Mouse (Mus musculus) heart, embryonic 16.5 days (tissue): ENCODE results near the gene Samm50. TPM values are rescaled to one million over a fixed set of nuclear protein-coding genes. Genes with fewer than 3 reads are reported as not detected.
A peak's percentile ranks its signal among the peaks of the same experiment; 100 is the strongest.
"Not testable (repeated sequence)": the region's sequence is repeated elsewhere in the genome, so short reads cannot be mapped to it uniquely, and the experiment has no call there.

Experiments
- ATAC-seq: fragments of 200-750 bp; cut with Nextera tagmentation; replicated peaks from 2 replicates; pipeline ENCODE4 v1.8.0; 2017; ENCODE audit warnings: moderate number of reproducible peaks; ENCODE audit not compliant: insufficient read depth, low FRiP score; ENCODE audit errors: extremely low read depth
- H3K27ac ChIP-seq: fragments of 300-500 bp; sonication (generic); 2 replicates; pipeline ENCODE4 v1.5.1; 2014; ENCODE audit warnings: mild to moderate bottlenecking, low read length, control low read depth, moderate library complexity
- H3K27me3 ChIP-seq: fragments of 300-500 bp; sonication (generic); 2 replicates; pipeline ENCODE4 v1.6.1; 2014; ENCODE audit warnings: low read length, mixed read lengths; ENCODE audit not compliant: control insufficient read depth, insufficient read depth
- H3K36me3 ChIP-seq: fragments of 300-500 bp; sonication (generic); 2 replicates; pipeline ENCODE4 v1.6.1; 2014; ENCODE audit not compliant: control insufficient read depth, insufficient read depth
- H3K4me1 ChIP-seq: fragments of 300-500 bp; sonication (generic); 2 replicates; pipeline ENCODE4 v1.6.1; 2014; ENCODE audit warnings: low read length, mixed read lengths; ENCODE audit not compliant: control insufficient read depth, insufficient read depth
- H3K4me2 ChIP-seq: fragments of 300-500 bp; sonication (generic); 2 replicates; pipeline ENCODE4 v1.6.1; 2014; ENCODE audit warnings: low read depth, mild to moderate bottlenecking, control low read depth, low read length
- H3K4me3 ChIP-seq: fragments of 300-500 bp; sonication (generic); 2 replicates; pipeline ENCODE4 v1.5.1; 2014; ENCODE audit warnings: mild to moderate bottlenecking, control low read depth, low read length
- H3K9ac ChIP-seq: fragments of 300-500 bp; sonication (generic); 2 replicates; pipeline ENCODE4 v1.6.1; 2014; ENCODE audit warnings: low read length, control low read depth
- H3K9me3 ChIP-seq: fragments of 300-500 bp; sonication (generic); replicated peaks from 2 replicates; pipeline ENCODE4 v1.6.1; 2016; ENCODE audit warnings: low read length; ENCODE audit not compliant: control insufficient read depth
- WGBS: fragments of 180-500 bp; shearing (Covaris S2); extraction: QIAGEN DNeasy Blood & Tissue Kit; methylation state at CpG from one replicate; pipeline ENCODE4 v1.1.7; 2014; 5-methylcytosine and 5-hydroxymethylcytosine counted together
- polyA plus RNA-seq: library from polyadenylated mRNA; unstranded; fragments of >200 nt; fragmentation: Nextera tagmentation; extraction: Ambion mirVana; gene quantifications from 2 replicates; pipeline ENCODE4 v1.2.1, GENCODE M21; 2015

Gene Samm50
- polyA plus RNA-seq = 139 and 159 TPM in 2 replicates

GRCm38 (mm10) chr15:84192058-84192791 is at the start of gene Samm50:
Gene Samm50, plus strand, starts transcription at chr15:84192241.
- Histone ChIP-seq H3K27ac (peak within 1 kb of the TSS; percentile 99), H3K36me3 (peaks cover 16% of the 10 kb centered on the region), H3K27me3 (no peaks in the 10 kb centered on the region), H3K4me1 (peaks cover 14% of the 10 kb centered on the region), H3K4me2 (peak within 1 kb of the TSS; percentile 77), H3K4me3 (peak within 1 kb of the TSS; percentile 95), H3K9ac (peak within 1 kb of the TSS; percentile 96), H3K9me3 (no peaks in the 10 kb centered on the region)
- WGBS = 4% methylated on average over 48 of the region's 48 CpGs
- peak; percentile 99 for ATAC-seq

- WGBS = 75% methylated on average over 2 of the region's 2 CpGs
- Histone ChIP-seq H3K27me3 (no peaks in the 10 kb centered on the region), H3K9ac (no peak overlapping the region), H3K4me1 (no peaks in the 10 kb centered on the region), H3K4me2 (no peak overlapping the region), H3K27ac (no peak overlapping the region), H3K9me3 (no peaks in the 10 kb centered on the region), H3K36me3 (no peaks in the 10 kb centered on the region), H3K4me3 (no peak overlapping the region)
- ATAC-seq = no peak
These were observed 35.9 kb upstream of the Samm50 start for GRCm38 (mm10) chr15:84156158-84156557.

GRCm38 (mm10) chr15:84157530-84157929 is 34.5 kb upstream of the Samm50 start:
- not testable (repeated sequence) for ATAC-seq
- WGBS = 84% methylated on average over 6 of the region's 6 CpGs

DNA sequence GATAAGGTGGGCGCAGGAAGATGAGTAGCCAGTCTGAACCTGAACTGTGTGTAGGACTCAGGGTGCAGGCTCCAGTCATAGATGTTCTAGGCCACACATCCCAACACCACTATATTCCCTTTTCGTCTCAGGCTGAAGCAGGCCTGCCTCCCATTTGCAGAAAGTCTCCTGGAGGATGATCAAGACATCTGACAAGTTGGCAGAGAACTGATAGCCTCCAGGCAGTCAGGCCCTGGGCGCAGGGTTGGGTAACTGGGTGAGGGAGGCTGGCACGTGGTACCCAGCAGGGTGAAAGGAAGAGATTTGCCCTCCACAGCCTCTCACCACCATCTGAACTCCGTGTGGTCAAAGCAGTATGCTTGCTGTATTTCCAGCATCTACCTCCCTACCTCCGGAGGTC is 30.2 kb upstream of the Samm50 start:
- WGBS = 76% methylated on average over 6 of the region's 6 CpGs
- no peak overlapping the region for H3K4me2 ChIP-seq

More at GRCm38 (mm10) chr15:84157530-84157929, 34.5 kb upstream of the Samm50 start:
- not testable (repeated sequence) for H3K36me3 ChIP-seq, H3K4me2 ChIP-seq, H3K9ac ChIP-seq, H3K27me3 ChIP-seq, H3K4me1 ChIP-seq, H3K9me3 ChIP-seq, H3K27ac ChIP-seq, H3K4me3 ChIP-seq

DNA sequence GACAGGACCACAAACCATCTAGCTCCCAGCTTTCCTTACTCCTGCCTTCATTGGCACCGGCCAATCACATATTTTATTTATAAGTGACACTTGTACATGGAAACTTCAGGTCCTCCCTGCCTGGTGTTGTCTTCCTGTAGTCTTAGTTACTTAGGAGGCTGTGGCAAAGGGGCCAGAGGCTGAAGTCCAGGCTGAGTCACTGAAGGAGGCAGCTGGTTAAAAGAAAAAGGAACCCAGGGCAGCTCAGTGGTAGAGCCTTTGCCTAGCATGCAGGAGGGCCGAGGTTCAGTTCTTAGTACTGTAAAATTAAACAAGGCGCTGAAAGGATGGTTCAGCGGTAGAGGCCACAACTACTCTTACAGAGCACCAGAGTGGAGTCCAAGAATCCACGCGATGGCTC is 25.2 kb upstream of the Samm50 start:
- Histone ChIP-seq H3K9me3 (no peaks in the 10 kb centered on the region), H3K27me3 (0 out of 2 replicates have a peak, but pooled peaks cover 6% of the 10 kb centered on the region), H3K4me2 (no peak overlapping the region), H3K9ac (no peak overlapping the region), H3K4me1 (peaks cover 11% of the 10 kb centered on the region; the same call in 1 of the 2 replicates), H3K4me3 (no peak overlapping the region), H3K27ac (no peak overlapping the region), H3K36me3 (no peaks in the 10 kb centered on the region)
- WGBS = 73% methylated on average over 6 of the region's 6 CpGs
- no peak for ATAC-seq

More for the DNA sequence above, 30.2 kb upstream of the Samm50 start:
- H3K27ac ChIP-seq = no peak overlapping the region
- H3K36me3 ChIP-seq = no peaks in the 10 kb centered on the region
- no peaks in the 10 kb centered on the region for H3K27me3 ChIP-seq
- H3K4me1 ChIP-seq = no peaks in the 10 kb centered on the region
- no peak overlapping the region for H3K9ac ChIP-seq
- H3K9me3 ChIP-seq = no peaks in the 10 kb centered on the region
- H3K4me3 ChIP-seq = no peak overlapping the region
- ATAC-seq = no peak

- Histone ChIP-seq H3K36me3 (no peaks in the 10 kb centered on the region), H3K4me1 (peaks cover 11% of the 10 kb centered on the region; the same call in 1 of the 2 replicates), H3K4me3 (peak within 1 kb of the TSS; percentile 58), H3K27me3 (0 out of 2 replicates have a peak, but pooled peaks cover 6% of the 10 kb centered on the region), H3K4me2 (peak within 1 kb of the TSS; percentile 92), H3K9me3 (no peaks in the 10 kb centered on the region), H3K27ac (no peak within 1 kb of the TSS), H3K9ac (peak within 1 kb of the TSS; percentile 56)
- ATAC-seq = peak; percentile 99
- under 1% methylated on average over 28 of the region's 28 CpGs for WGBS
These were observed 24.4 kb upstream of the Samm50 start, which contains the start of gene Pnpla3 for GRCm38 (mm10) chr15:84167600-84167999. Gene Pnpla3, plus strand, starts transcription at chr15:84167837.

DNA sequence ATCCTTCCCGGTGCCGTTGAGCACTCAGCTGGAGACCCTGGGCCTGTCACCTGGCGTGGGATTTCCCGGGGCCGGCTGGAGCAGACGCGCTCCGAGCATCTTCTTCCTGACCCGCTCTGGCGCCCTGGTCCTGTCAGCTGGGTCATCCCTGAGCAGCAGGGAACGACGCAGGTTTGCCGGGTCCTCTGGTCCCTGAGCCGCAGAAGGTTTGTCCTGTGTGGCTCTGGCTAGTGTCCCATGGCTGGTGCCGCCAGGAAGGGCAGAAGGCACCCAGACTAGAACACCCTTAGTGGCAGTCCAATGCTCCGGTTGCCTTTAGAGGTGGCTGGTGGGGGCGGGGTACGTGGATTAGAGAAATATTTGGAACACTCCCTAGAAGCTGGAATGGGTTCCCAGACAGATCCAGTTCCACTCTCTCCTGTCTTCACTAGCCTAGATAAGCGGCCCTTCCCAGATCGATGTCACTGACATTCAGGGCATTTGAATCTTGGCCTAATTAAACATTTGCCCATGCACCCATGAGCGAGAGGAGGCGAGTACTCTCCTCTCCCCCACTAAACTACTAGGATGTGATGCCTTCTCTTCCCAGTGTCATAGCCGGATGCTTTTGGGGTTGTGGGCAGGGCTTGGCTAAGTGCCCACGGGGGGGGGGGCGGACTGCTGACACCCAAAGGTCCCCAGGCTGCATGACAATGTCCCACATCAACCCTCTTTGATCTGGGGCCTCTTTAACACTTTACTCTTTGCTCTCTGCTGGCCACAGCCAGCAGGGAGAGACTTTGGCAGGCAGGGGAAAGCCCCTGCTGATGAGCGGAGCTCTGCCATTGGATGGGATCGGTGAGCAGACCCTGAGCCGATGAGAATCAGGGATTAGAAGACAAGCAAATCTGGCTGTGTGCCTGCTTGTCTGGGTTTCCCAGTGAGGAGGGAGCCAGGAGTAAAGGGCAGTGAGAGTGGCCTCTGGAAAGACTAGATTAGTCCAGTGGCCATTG is 23.6 kb upstream of the Samm50 start:
- peaks cover 11% of the 10 kb centered on the region; the same call in 1 of the 2 replicates for H3K4me1 ChIP-seq
- peak overlapping the region; percentile 58 for H3K4me3 ChIP-seq
- no peak overlapping the region for H3K27ac ChIP-seq
- no peaks in the 10 kb centered on the region for H3K36me3 ChIP-seq
- 0 out of 2 replicates have a peak, but pooled peaks have one; percentile 12 for ATAC-seq
- 1% methylated on average over 28 of the region's 28 CpGs for WGBS
- H3K4me2 ChIP-seq = peak overlapping the region; percentile 92
- H3K9ac ChIP-seq = peak overlapping the region; percentile 56
- 0 out of 2 replicates have a peak, but pooled peaks cover 6% of the 10 kb centered on the region for H3K27me3 ChIP-seq
- no peaks in the 10 kb centered on the region for H3K9me3 ChIP-seq

GRCm38 (mm10) chr15:84169511-84169910 is 22.5 kb upstream of the Samm50 start:
- no peaks in the 10 kb centered on the region for H3K9me3 ChIP-seq
- H3K27ac ChIP-seq = no peak overlapping the region
- H3K36me3 ChIP-seq = no peaks in the 10 kb centered on the region
- H3K4me2 ChIP-seq = no peak overlapping the region
- H3K9ac ChIP-seq = no peak overlapping the region
- no peak for ATAC-seq
- 64% methylated on average over 1 of the region's 1 CpGs for WGBS
- 0 out of 2 replicates have a peak, but pooled peaks cover 6% of the 10 kb centered on the region for H3K27me3 ChIP-seq
- no peak overlapping the region for H3K4me3 ChIP-seq
- peaks cover 11% of the 10 kb centered on the region; the same call in 1 of the 2 replicates for H3K4me1 ChIP-seq
